Mouse (Mus musculus) embryo, embryonic 10.5 days (tissue): ENCODE measurements at regions not wholly inside any gene's neighbourhood (a gene's known extent, or its start where the extent isn't known, plus 50 kb on each side); places are given as distances from the start of the nearest gene placed in this dataset.

Source experiments
- DNase-seq: peaks from one replicate; pipeline ENCODE4 v3.0.0-alpha.2; 2015; ENCODE audit warnings: low spot score

- DNase-seq = no peak
Observed at GRCm38 (mm10) chr8:97052436-97052835, 1164.1 kb upstream of the Got2 start.

GRCm38 (mm10) chr8:97039778-97040177 is 1151.4 kb upstream of the Got2 start:
- DNase-seq = peak; percentile 12

DNA sequence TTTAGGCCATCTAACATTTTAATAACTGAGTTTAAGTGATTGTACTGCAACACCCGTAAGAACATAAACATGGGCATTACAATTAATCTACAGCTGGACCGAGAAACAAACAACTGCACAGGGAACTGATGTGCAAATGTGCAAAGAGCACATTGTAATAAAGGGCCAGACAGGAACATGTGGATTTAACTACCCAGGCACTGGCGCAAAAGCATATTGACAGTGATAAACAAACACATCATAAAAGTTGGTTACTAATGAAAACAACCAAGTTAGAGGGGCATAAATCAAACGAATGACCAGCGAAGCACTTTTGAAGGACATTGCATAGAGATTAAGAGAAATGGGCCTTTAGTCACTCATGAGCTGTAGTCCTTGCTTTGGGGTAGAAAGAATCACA is 1150.5 kb upstream of the Got2 start:
- no peak for DNase-seq

DNA sequence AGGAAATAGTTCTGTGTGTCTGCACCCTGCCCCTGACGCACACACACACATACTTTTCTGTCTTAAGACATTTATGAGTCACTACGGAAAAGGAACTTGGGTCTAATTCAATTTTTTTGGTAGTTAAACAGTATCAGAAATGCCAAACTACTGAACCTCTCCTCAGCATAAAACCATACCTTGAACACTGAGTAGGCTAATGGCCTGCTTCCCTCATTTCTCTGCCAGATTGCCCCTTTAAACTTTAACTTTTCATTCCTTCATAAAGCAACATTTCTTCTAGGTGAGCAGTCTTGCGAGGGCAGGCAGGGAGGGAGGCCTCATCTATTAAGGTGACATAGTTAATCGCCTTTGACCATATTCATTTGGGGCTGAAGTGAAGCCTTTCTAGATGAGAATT is 1143.8 kb upstream of the Got2 start:
- no peak for DNase-seq

DNA sequence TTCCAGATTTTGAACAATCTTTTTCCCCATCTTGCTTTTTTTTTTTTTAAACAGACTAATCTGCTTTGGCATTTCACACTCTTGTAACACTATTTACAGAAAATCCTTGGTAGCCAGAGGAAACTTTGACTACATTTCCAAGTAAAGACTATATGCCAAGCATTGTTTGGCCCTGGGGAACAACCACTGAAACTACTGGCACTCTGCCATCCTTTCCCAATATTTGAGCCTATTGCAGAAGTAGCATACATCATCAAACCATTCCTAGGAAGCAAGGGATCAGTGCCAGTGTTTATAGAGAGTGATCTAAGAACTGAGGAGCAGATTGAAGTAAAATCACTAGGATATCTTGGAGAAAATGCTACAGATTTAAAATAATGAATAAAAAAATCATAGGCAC is 1127.2 kb upstream of the Got2 start:
- no peak for DNase-seq

DNA sequence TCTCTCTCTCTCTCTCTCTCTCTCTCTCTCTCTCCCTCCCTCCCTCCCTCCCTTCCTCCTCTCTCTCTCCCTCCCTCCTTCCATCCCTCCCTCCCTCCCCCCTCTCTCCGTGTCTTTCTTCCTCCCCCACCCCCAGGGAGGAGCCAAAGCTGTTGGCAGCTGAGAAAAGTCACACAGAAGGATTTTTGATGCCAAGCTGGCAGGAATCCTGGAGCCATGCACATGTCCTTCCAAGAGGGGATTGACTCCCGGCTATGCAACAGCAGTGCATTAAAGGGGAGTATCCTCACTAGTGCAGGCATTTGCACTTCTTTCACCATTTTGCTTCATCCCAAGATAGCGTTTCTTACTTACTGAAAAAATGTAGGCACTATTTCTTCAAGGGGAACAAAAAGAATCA is 1115.8 kb upstream of the Got2 start:
- DNase-seq = no peak

DNA sequence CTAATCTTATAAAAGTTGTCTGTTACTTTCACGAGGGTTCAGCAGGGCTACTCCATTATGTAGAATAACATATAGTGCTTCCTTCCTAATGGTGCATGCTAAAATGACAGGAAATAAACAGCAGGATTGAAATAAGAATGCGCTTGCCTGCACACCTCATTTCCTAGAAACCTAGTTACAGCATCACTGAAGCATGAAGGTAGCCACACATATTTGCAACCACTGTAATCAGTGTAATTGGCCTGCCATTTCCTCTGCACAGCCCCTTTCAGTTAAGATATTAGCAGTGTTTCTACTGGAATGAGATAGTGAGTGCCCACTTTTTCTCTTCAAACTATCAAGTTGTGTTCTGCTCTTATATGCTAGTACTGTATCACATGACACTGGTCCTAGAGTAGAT is 1094.8 kb upstream of the Got2 start:
- DNase-seq = no peak
